Mouse (Mus musculus): Measurements from ENCODE around the gene Rnf8. TPM values are rescaled to one million over a fixed set of nuclear protein-coding genes. Genes with fewer than 3 reads are reported as not detected.

Gene Rnf8
- polyA plus RNA-seq, 2 experiments: 55.5 to 75.4 TPM

- no peak for TF ChIP-seq POLR2A (IDR thresholded peaks at IDR 0.05; ENCODE audit: borderline replicate concordance, extremely low read depth, insufficient read depth, insufficient read length)
- no peak overlapping the region for H3K27ac ChIP-seq (replicated peaks; ENCODE audit: low read depth, low read length)
- H3K9me3 ChIP-seq (ENCODE audit: control insufficient read depth, low read length): no peaks in the 10 kb centered on the region
- H3K4me1 ChIP-seq (ENCODE audit: control insufficient read depth, insufficient read depth, low read length): no peaks in the 10 kb centered on the region
- peaks cover 86% of the 10 kb centered on the region for H3K36me3 ChIP-seq (ENCODE audit: control insufficient read depth, insufficient read depth, low read length)
- ATAC-seq (ENCODE audit: low FRiP score, low read depth) (no peak), DNase-seq (ENCODE audit: low spot score) (peak; percentile 34)
- 70% methylated on average over 5 of the region's 5 CpGs for WGBS
- no peak overlapping the region for H3K4me3 ChIP-seq (replicated peaks; ENCODE audit: low read length)
- H3K4me2 ChIP-seq (replicated peaks; ENCODE audit: low read depth, low read length, severe bottlenecking): no peak overlapping the region
- H3K9ac ChIP-seq (ENCODE audit: low read depth, low read length, severe bottlenecking): no peak overlapping the region
- no peaks in the 10 kb centered on the region for H3K27me3 ChIP-seq (ENCODE audit: control insufficient read depth, insufficient read depth, low read length)
Observed at GRCm38 (mm10) chr17:29636118-29636517, 21.5 kb downstream of the Rnf8 start.

DNA sequence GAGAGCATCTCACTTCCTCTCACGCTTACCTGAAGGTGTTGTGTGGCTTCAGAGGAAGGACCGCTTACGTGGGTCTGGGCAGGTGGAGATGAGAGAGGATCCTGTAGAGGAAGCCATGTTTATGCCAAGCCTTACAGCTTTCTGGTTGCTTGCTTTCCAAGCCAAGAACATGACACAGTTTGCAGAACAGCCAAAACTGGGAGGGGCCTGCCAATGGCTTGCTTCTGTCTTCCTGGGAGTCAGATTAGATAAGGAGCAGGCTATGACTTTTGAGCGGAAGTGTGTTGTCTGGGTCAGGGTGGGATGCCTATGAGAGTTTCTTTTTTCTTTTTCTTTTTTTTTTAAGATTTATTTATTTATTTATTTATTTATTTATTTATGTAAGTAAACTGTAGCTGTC, 22.8 kb downstream of the Rnf8 start:
- no peak for TF ChIP-seq POLR2A (IDR thresholded peaks at IDR 0.05; ENCODE audit: borderline replicate concordance, extremely low read depth, insufficient read depth, insufficient read length)

GRCm38 (mm10) chr17:29637895-29638294, 23.3 kb downstream of the Rnf8 start:
- no peak for DNase-seq (ENCODE audit: low spot score)
- no peak for TF ChIP-seq POLR2A (IDR thresholded peaks at IDR 0.05; ENCODE audit: borderline replicate concordance, extremely low read depth, insufficient read depth, insufficient read length)
- Histone ChIP-seq H3K9ac (ENCODE audit: low read depth, low read length, severe bottlenecking) (no peak overlapping the region), H3K9me3 (ENCODE audit: control insufficient read depth, low read length) (no peaks in the 10 kb centered on the region), H3K27ac (replicated peaks; ENCODE audit: low read depth, low read length) (no peak overlapping the region), H3K36me3 (ENCODE audit: control insufficient read depth, insufficient read depth, low read length) (peaks cover 84% of the 10 kb centered on the region), H3K27me3 (ENCODE audit: control insufficient read depth, insufficient read depth, low read length) (no peaks in the 10 kb centered on the region), H3K4me1 (ENCODE audit: control insufficient read depth, insufficient read depth, low read length) (no peaks in the 10 kb centered on the region), H3K4me3 (replicated peaks; ENCODE audit: low read length) (no peak overlapping the region), H3K4me2 (replicated peaks; ENCODE audit: low read depth, low read length, severe bottlenecking) (no peak overlapping the region)
- ATAC-seq (ENCODE audit: low FRiP score, low read depth): no peak
- 84% methylated on average over 7 of the region's 8 CpGs for WGBS

More for the DNA sequence above, 22.8 kb downstream of the Rnf8 start:
- Histone ChIP-seq H3K9me3 (ENCODE audit: control insufficient read depth, low read length) (no peaks in the 10 kb centered on the region), H3K9ac (ENCODE audit: low read depth, low read length, severe bottlenecking) (no peak overlapping the region), H3K4me1 (ENCODE audit: control insufficient read depth, insufficient read depth, low read length) (no peaks in the 10 kb centered on the region), H3K4me3 (replicated peaks; ENCODE audit: low read length) (no peak overlapping the region), H3K36me3 (ENCODE audit: control insufficient read depth, insufficient read depth, low read length) (peaks cover 82% of the 10 kb centered on the region), H3K27me3 (ENCODE audit: control insufficient read depth, insufficient read depth, low read length) (no peaks in the 10 kb centered on the region), H3K27ac (replicated peaks; ENCODE audit: low read depth, low read length) (no peak overlapping the region), H3K4me2 (replicated peaks; ENCODE audit: low read depth, low read length, severe bottlenecking) (no peak overlapping the region)
- ATAC-seq (ENCODE audit: low FRiP score, low read depth) (no peak), DNase-seq (ENCODE audit: low spot score) (no peak)
- 97% methylated on average over 4 of the region's 4 CpGs for WGBS

DNA sequence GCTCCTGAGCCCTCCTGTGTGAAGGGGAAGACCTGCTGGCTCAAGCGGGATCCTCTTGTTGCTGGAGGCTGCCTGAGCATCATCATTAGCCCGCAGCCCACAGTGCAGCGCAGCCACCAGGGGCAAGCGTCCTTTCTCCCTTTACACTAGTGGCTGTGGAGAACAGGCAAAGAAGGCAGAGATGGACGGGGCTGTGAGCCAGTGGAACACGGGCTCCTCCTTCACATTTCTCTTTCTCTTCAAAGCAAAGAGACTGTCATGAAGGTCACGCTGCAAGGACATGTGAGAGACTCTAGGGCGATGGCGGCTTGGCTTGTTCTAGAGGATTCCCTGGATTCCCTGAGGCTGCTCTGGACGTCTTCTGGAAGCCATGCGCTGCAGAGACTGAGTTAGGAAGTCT, 26.4 kb downstream of the Rnf8 start:
- TF ChIP-seq POLR2A (IDR thresholded peaks at IDR 0.05; ENCODE audit: borderline replicate concordance, extremely low read depth, insufficient read depth, insufficient read length): no peak
- H3K36me3 ChIP-seq (ENCODE audit: control insufficient read depth, insufficient read depth, low read length): peaks cover 65% of the 10 kb centered on the region

DNA sequence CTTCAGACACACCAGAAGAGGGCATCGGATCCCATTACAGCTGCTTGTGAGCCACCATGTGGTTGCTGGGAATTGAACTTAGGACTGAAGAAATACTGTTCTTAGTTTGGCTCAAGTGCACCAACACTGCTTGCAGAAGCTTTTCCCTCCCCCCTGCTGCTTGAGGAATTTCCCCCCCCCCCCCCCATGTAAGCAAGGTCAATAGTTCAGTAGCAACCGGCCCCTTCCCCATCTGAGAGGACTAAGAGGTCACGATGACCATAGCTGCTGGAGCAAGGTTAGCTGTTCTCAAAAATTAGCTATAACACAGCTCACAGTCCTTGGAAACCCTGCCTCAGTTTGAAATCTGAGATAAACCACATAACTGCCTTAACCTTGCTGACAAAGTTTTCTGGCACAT, 27.6 kb downstream of the Rnf8 start:
- TF ChIP-seq POLR2A (IDR thresholded peaks at IDR 0.05; ENCODE audit: borderline replicate concordance, extremely low read depth, insufficient read depth, insufficient read length): no peak
- Histone ChIP-seq H3K9me3 (ENCODE audit: control insufficient read depth, low read length) (no peaks in the 10 kb centered on the region), H3K4me3 (replicated peaks; ENCODE audit: low read length) (no peak overlapping the region), H3K36me3 (ENCODE audit: control insufficient read depth, insufficient read depth, low read length) (peaks cover 53% of the 10 kb centered on the region), H3K27me3 (ENCODE audit: control insufficient read depth, insufficient read depth, low read length) (no peaks in the 10 kb centered on the region), H3K27ac (replicated peaks; ENCODE audit: low read depth, low read length) (no peak overlapping the region), H3K9ac (ENCODE audit: low read depth, low read length, severe bottlenecking) (no peak overlapping the region), H3K4me1 (ENCODE audit: control insufficient read depth, insufficient read depth, low read length) (no peaks in the 10 kb centered on the region), H3K4me2 (replicated peaks; ENCODE audit: low read depth, low read length, severe bottlenecking) (no peak overlapping the region)
- WGBS: 67% methylated on average over 3 of the region's 3 CpGs
- ATAC-seq (ENCODE audit: low FRiP score, low read depth) (no peak), DNase-seq (ENCODE audit: low spot score) (no peak)

More for the DNA sequence above, 26.4 kb downstream of the Rnf8 start:
- Histone ChIP-seq H3K9ac (ENCODE audit: low read depth, low read length, severe bottlenecking) (no peak overlapping the region), H3K9me3 (ENCODE audit: control insufficient read depth, low read length) (no peaks in the 10 kb centered on the region), H3K27ac (replicated peaks; ENCODE audit: low read depth, low read length) (no peak overlapping the region), H3K4me2 (replicated peaks; ENCODE audit: low read depth, low read length, severe bottlenecking) (no peak overlapping the region), H3K27me3 (ENCODE audit: control insufficient read depth, insufficient read depth, low read length) (no peaks in the 10 kb centered on the region), H3K4me1 (ENCODE audit: control insufficient read depth, insufficient read depth, low read length) (no peaks in the 10 kb centered on the region), H3K4me3 (replicated peaks; ENCODE audit: low read length) (no peak overlapping the region)
- ATAC-seq (ENCODE audit: low FRiP score, low read depth): no peak
- no peak for DNase-seq (ENCODE audit: low spot score)
- 93% methylated on average over 11 of the region's 11 CpGs for WGBS

DNA sequence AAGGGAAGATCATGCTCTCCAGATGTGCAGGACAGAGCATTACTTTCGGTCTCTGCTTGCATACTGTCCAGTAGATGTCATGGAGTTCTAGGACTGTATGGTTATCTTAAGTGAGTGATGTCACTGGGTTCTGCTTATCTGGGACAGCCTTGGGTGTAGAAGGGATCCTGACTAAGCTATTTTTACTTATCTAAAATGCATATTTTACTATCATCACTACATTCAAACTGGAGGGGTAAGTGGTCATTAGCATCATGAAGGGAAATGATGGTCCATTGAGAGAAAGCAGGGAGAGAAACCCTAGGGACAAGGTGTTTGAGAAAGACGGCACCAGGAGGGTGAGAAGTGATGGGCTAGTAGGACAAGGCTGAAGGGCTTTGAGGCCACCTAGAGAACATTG, 43.7 kb downstream of the Rnf8 start:
- TF ChIP-seq POLR2A (IDR thresholded peaks at IDR 0.05; ENCODE audit: borderline replicate concordance, extremely low read depth, insufficient read depth, insufficient read length): no peak
- 77% methylated on average over 2 of the region's 2 CpGs for WGBS

More for the DNA sequence above, 43.7 kb downstream of the Rnf8 start:
- H3K4me1 ChIP-seq (ENCODE audit: control insufficient read depth, insufficient read depth, low read length): peaks cover 3% of the 10 kb centered on the region; the same call in 1 of the 2 replicates
- no peak overlapping the region for H3K27ac ChIP-seq (replicated peaks; ENCODE audit: low read depth, low read length)
- no peaks in the 10 kb centered on the region for H3K27me3 ChIP-seq (ENCODE audit: control insufficient read depth, insufficient read depth, low read length)
- H3K4me2 ChIP-seq (replicated peaks; ENCODE audit: low read depth, low read length, severe bottlenecking): no peak overlapping the region
- H3K4me3 ChIP-seq (replicated peaks; ENCODE audit: low read length): no peak overlapping the region
- H3K9me3 ChIP-seq (ENCODE audit: control insufficient read depth, low read length): no peaks in the 10 kb centered on the region
- ATAC-seq (ENCODE audit: low FRiP score, low read depth): no peak
- H3K36me3 ChIP-seq (ENCODE audit: control insufficient read depth, insufficient read depth, low read length): no peaks in the 10 kb centered on the region
- no peak overlapping the region for H3K9ac ChIP-seq (ENCODE audit: low read depth, low read length, severe bottlenecking)
- DNase-seq (ENCODE audit: low spot score): no peak
